Mouse (Mus musculus): ENCODE results near the gene Mpz. TPM values are rescaled to one million over a fixed set of nuclear protein-coding genes. Genes with fewer than 3 reads are reported as not detected.

The Mpz gene
- 0.11 TPM for polyA plus RNA-seq (2012; fragmentation: generic; extraction: Trizol)
- long read RNA-seq, experiment 1, result 0 reads
- long read RNA-seq, experiment 2, result 0 reads

DNA sequence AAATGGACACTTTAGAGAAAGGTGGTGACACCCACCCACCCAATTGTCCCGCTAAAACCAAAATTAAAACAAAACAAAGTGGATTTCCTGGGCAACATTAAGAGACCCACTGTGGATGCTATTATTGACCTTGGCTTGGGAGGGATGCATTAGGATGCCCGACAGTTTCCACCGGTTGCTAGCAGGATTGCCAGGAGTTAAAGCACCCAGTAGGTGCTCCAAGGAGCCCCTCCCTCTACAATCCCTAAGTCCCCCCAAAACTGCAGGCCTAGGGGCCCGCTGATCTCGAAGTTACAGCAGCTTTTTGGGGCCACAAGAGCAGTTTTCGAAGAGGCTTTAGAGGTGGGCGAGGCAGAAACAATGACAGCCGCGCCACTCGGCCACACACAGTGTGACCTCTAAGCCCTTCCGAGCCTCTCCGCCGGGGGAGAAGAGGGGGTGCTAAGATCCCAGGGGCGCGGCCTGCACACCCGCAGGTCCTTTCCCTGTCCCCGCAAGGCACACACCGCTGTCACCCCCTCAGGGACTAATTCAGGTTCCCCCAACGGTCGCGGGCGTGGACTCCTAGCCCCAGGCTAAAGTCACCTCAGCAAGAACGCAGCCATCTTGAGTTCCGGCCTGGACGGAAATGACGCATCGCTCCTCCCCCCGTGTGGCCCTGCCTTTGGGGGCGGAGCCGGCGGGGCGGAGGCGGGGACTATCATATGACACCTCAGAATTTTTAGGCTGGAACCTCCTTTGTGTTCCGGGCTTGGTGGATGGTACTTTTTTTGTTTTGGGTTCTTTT lies at the start of gene Mpz, which contains the start of gene Sdhc:
Gene Mpz, plus strand, starts transcription at position 738 of the 787 bp plus-strand sequence.
Gene Sdhc, minus strand, starts transcription at position 630 of the 787 bp plus-strand sequence.
- Histone ChIP-seq H3K27me3 (ENCODE audit: control insufficient read depth, insufficient read depth, insufficient read length) (no peaks in the 10 kb centered on the region), H3ac (ENCODE audit: control insufficient read depth, insufficient read length, low read depth) (peak within 1 kb of the TSS; percentile 92), H3K36me3 (ENCODE audit: control insufficient read depth, insufficient read depth) (peaks cover 4% of the 10 kb centered on the region), H3K79me3 (ENCODE audit: low read depth) (peaks cover 14% of the 10 kb centered on the region), H3K4me3 (ENCODE audit: insufficient read depth, poor library complexity, severe bottlenecking) (peak within 1 kb of the TSS; percentile 93), H3K79me2 (ENCODE audit: control insufficient read depth, insufficient read depth) (peaks cover 31% of the 10 kb centered on the region)
- TF ChIP-seq MYOG (IDR thresholded peaks at IDR 0.05; ENCODE audit: control insufficient read depth, extremely low read depth, insufficient read length) (no peak), USF1 (IDR thresholded peaks at IDR 0.05; ENCODE audit: low read depth) (no peak), CTCF (IDR thresholded peaks at IDR 0.05; ENCODE audit: control insufficient read depth, insufficient read depth, insufficient read length) (no peak), MYOD1 (IDR thresholded peaks at IDR 0.05; ENCODE audit: control insufficient read depth, insufficient read length, low read depth) (no peak), MAX (IDR thresholded peaks at IDR 0.05) (no peak), FOSL1 (IDR thresholded peaks at IDR 0.05; ENCODE audit: insufficient read depth, low read length, poor library complexity, severe bottlenecking) (no peak), CEBPB (IDR thresholded peaks at IDR 0.05; ENCODE audit: low read depth) (no peak)

DNA sequence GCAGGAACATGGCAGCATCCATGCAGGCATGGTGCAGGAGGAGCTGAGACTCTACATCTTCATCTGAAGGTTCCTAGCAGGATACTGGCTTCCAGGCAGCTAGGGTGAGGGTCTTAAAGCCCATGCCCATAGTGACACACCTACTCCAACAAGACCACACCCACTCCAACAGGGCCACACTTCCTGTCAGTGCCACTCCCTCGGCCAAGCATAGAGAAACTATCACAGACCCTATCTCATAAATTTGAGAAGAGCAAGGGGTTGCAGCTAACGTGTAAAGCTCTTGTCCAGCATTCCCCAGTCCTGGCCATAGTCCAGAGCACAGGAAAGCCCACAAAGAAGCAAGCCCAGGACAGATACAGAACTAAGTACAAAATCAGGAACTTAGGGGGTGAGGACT lies 49.5 kb upstream of the Mpz start:
- no peak overlapping the region for H3K4me3 ChIP-seq (ENCODE audit: insufficient read depth, poor library complexity, severe bottlenecking)
- H3K79me2 ChIP-seq (ENCODE audit: control insufficient read depth, insufficient read depth), result no peaks in the 10 kb centered on the region
- H3K79me3 ChIP-seq (ENCODE audit: low read depth), result no peaks in the 10 kb centered on the region
- TF ChIP-seq MYOD1 (IDR thresholded peaks at IDR 0.05; ENCODE audit: control insufficient read depth, insufficient read length, low read depth) (no peak), CEBPB (IDR thresholded peaks at IDR 0.05; ENCODE audit: low read depth) (no peak), MYOG (IDR thresholded peaks at IDR 0.05; ENCODE audit: control insufficient read depth, extremely low read depth, insufficient read length) (no peak)
- no peaks in the 10 kb centered on the region for H3K36me3 ChIP-seq (ENCODE audit: control insufficient read depth, insufficient read depth)
- no peaks in the 10 kb centered on the region for H3K27me3 ChIP-seq (ENCODE audit: control insufficient read depth, insufficient read depth, insufficient read length)
- no peak overlapping the region for H3ac ChIP-seq (ENCODE audit: control insufficient read depth, insufficient read length, low read depth)

DNA sequence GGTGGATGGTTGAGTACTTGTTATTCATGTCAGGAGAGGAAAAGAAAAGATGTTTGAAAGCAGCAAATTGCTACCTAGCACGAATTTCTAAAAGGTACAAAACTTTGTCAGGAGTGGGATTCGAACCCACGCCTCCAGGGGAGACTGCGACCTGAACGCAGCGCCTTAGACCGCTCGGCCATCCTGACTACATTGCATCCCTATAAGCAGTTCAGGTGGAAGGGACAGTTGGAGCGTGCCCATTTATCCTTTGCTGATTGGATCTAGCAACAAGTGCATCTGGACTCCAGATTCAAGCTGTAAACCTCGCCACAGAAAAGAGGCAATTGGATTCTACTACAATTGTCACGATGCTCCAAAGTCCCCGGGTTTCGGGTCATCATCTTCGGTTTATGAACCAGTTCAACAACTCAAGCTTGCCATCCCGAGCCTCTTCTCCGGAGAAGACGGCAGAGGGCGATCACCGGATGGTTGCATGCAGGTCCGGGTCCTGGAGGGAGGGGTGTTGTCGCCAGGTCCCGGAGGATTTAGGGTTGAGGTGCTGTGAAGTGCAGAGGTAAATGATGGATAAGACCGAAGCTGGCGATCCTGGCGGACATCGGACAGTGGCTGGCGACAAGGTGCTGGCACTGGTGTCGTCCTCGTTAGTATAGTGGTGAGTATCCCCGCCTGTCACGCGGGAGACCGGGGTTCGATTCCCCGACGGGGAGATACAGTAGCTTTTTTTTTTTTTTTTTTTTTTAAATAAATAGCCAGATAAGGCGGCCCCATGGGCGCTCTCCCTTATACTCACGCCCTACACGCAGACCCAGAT lies 48.6 kb upstream of the Mpz start:
- TF ChIP-seq CTCF (IDR thresholded peaks at IDR 0.05; ENCODE audit: control insufficient read depth, insufficient read depth, insufficient read length) (no peak), MYOG (IDR thresholded peaks at IDR 0.05; ENCODE audit: control insufficient read depth, extremely low read depth, insufficient read length) (no peak)
- Histone ChIP-seq H3K79me2 (ENCODE audit: control insufficient read depth, insufficient read depth) (no peaks in the 10 kb centered on the region), H3K36me3 (ENCODE audit: control insufficient read depth, insufficient read depth) (no peaks in the 10 kb centered on the region), H3K79me3 (ENCODE audit: low read depth) (no peaks in the 10 kb centered on the region), H3K27me3 (ENCODE audit: control insufficient read depth, insufficient read depth, insufficient read length) (no peaks in the 10 kb centered on the region), H3ac (ENCODE audit: control insufficient read depth, insufficient read length, low read depth) (peak overlapping the region; percentile 97), H3K4me3 (ENCODE audit: insufficient read depth, poor library complexity, severe bottlenecking) (peak overlapping the region; percentile 57)

DNA sequence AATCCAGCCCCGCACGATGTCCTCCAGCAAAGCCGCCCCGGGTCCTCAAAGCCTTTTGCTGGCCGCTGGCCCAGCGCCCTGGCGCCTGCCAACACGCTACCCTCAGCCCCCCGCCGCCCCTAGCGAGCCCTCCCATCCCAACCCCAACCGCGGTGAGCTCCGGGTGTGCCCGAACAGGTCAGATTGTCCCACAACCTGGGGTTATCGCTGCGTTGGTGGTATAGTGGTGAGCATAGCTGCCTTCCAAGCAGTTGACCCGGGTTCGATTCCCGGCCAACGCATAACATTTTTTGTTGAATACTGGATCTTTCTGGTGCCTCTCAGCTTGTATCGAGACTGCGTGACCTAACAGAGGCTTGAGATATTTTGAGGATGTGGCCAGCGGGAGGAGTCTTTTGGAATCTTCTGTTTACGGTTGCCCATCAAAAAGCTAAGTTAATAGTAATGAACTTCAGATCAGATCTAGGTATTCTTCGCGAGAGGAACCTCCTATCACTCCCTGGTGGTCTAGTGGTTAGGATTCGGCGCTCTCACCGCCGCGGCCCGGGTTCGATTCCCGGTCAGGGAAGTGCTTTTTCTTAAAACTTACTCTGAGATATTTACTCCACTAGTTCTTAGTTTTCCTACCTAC lies 47.8 kb upstream of the Mpz start:
- H3ac ChIP-seq (ENCODE audit: control insufficient read depth, insufficient read length, low read depth), result peak overlapping the region; percentile 97
- H3K79me3 ChIP-seq (ENCODE audit: low read depth), result no peaks in the 10 kb centered on the region
- peak overlapping the region; percentile 57 for H3K4me3 ChIP-seq (ENCODE audit: insufficient read depth, poor library complexity, severe bottlenecking)
- H3K27me3 ChIP-seq (ENCODE audit: control insufficient read depth, insufficient read depth, insufficient read length), result no peaks in the 10 kb centered on the region
- H3K36me3 ChIP-seq (ENCODE audit: control insufficient read depth, insufficient read depth), result no peaks in the 10 kb centered on the region
- TF ChIP-seq MAX (IDR thresholded peaks at IDR 0.05) (no peak), MYOD1 (IDR thresholded peaks at IDR 0.05; ENCODE audit: control insufficient read depth, insufficient read length, low read depth) (no peak), FOSL1 (IDR thresholded peaks at IDR 0.05; ENCODE audit: insufficient read depth, low read length, poor library complexity, severe bottlenecking) (no peak), CTCF (IDR thresholded peaks at IDR 0.05; ENCODE audit: control insufficient read depth, insufficient read depth, insufficient read length) (no peak), MYOG (IDR thresholded peaks at IDR 0.05; ENCODE audit: control insufficient read depth, extremely low read depth, insufficient read length) (no peak)
- no peaks in the 10 kb centered on the region for H3K79me2 ChIP-seq (ENCODE audit: control insufficient read depth, insufficient read depth)

DNA sequence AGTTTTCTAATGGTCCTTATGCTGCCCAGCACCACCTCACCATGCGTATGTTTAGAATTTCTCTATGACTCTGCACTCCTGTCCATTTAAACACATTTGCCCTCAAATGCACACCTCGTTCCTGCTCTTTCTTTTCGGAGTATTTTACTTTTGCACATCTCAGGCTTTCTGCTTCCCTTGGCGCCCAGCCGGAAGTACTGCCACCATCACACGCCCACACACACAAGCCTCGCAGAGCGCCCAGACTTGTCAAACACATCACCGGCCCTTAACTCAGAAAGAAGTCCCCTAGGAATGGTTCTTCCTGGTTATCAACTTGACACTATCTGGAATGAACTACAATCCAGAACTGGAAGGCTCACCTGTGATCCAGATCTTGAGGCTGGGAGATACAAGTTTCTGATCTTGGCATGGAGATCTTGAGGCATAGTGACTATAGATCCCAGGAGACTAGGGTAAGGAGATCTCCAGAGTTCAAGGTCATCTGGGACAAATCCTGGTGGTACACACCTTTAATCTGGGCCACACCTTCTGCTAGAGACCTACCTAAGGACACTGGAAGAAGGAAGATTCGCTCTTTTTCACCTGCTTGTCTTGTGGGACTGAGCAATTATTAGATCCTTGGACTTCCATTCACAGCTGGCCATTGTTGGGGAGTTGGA lies 47.2 kb upstream of the Mpz start:
- TF ChIP-seq USF1 (IDR thresholded peaks at IDR 0.05; ENCODE audit: low read depth) (no peak), CEBPB (IDR thresholded peaks at IDR 0.05; ENCODE audit: low read depth) (no peak), MYOD1 (IDR thresholded peaks at IDR 0.05; ENCODE audit: control insufficient read depth, insufficient read length, low read depth) (no peak), CTCF (IDR thresholded peaks at IDR 0.05; ENCODE audit: control insufficient read depth, insufficient read depth, insufficient read length) (no peak), MAX (IDR thresholded peaks at IDR 0.05) (no peak), FOSL1 (IDR thresholded peaks at IDR 0.05; ENCODE audit: insufficient read depth, low read length, poor library complexity, severe bottlenecking) (no peak), MYOG (IDR thresholded peaks at IDR 0.05; ENCODE audit: control insufficient read depth, extremely low read depth, insufficient read length) (no peak)
- H3K36me3 ChIP-seq (ENCODE audit: control insufficient read depth, insufficient read depth), result no peaks in the 10 kb centered on the region
- H3K4me3 ChIP-seq (ENCODE audit: insufficient read depth, poor library complexity, severe bottlenecking), result peak overlapping the region; percentile 6
- no peaks in the 10 kb centered on the region for H3K79me3 ChIP-seq (ENCODE audit: low read depth)
- H3K27me3 ChIP-seq (ENCODE audit: control insufficient read depth, insufficient read depth, insufficient read length), result no peaks in the 10 kb centered on the region
- no peaks in the 10 kb centered on the region for H3K79me2 ChIP-seq (ENCODE audit: control insufficient read depth, insufficient read depth)
- no peak overlapping the region for H3ac ChIP-seq (ENCODE audit: control insufficient read depth, insufficient read length, low read depth)

All from C2C12 (cell line).